Mouse (Mus musculus): Measurements from ENCODE around the gene Uhrf1bp1l.

- no peak for TF ChIP-seq POLR2A (IDR thresholded peaks at IDR 0.05; ENCODE audit: borderline replicate concordance, low read depth, low read length)
- no peak for TF ChIP-seq CTCF (IDR thresholded peaks at IDR 0.05; ENCODE audit: low read depth, low read length)
These were observed 27.1 kb downstream of the Uhrf1bp1l start for GRCm38 (mm10) chr10:89771894-89772293.
